Mouse (Mus musculus) liver, embryonic 13.5 days (tissue): ENCODE data around the gene Add1. TPM values are rescaled to one million over a fixed set of nuclear protein-coding genes. Genes with fewer than 3 reads are reported as not detected.

Experiments
- ATAC-seq: fragments of 200-750 bp; cut with Nextera tagmentation; 2 replicates; pipeline ENCODE4 v1.8.0; 2017; ENCODE audit warnings: low read depth, mild to moderate bottlenecking, moderate number of reproducible peaks, moderate library complexity
- DNase-seq: peaks from one replicate; pipeline ENCODE4 v3.0.0; 2022
- H3K27ac ChIP-seq: fragments of 300-500 bp; sonication (generic); 2 replicates; pipeline ENCODE4 v1.5.1; 2015; ENCODE audit warnings: moderate library complexity, mild to moderate bottlenecking, inconsistent platforms
- H3K27me3 ChIP-seq: fragments of 300-500 bp; sonication (generic); 2 replicates; pipeline ENCODE4 v1.6.1; 2015; ENCODE audit warnings: mild to moderate bottlenecking, inconsistent platforms
- H3K36me3 ChIP-seq: fragments of 300-500 bp; sonication (generic); 2 replicates; pipeline ENCODE4 v1.6.1; 2015; ENCODE audit warnings: mild to moderate bottlenecking, inconsistent platforms
- H3K4me1 ChIP-seq: fragments of 300-500 bp; sonication (generic); replicated peaks from 2 replicates; pipeline ENCODE4 v1.6.1; 2015; ENCODE audit warnings: inconsistent platforms
- H3K4me2 ChIP-seq: fragments of 300-500 bp; sonication (generic); 2 replicates; pipeline ENCODE4 v1.6.1; 2015; ENCODE audit warnings: inconsistent platforms, mild to moderate bottlenecking, moderate library complexity
- H3K4me3 ChIP-seq: fragments of 300-500 bp; sonication (generic); replicated peaks from 2 replicates; pipeline ENCODE4 v1.5.1; 2015; ENCODE audit warnings: mild to moderate bottlenecking, inconsistent platforms
- H3K9ac ChIP-seq: fragments of 300-500 bp; sonication (generic); 2 replicates; pipeline ENCODE4 v1.6.1; 2015; ENCODE audit warnings: mild to moderate bottlenecking, inconsistent platforms
- H3K9me3 ChIP-seq: fragments of 300-500 bp; sonication (generic); replicated peaks from 2 replicates; pipeline ENCODE4 v1.6.1; 2016; ENCODE audit warnings: inconsistent platforms
- WGBS: fragments of 180-500 bp; shearing (Covaris S2); methylation state at CpG from one replicate; pipeline ENCODE4 v1.1.7; 2015; ENCODE audit not compliant: insufficient replicate concordance; 5-methylcytosine and 5-hydroxymethylcytosine counted together
- polyA plus RNA-seq: library from polyadenylated mRNA; unstranded; fragments of >200 nt; fragmentation: Nextera tagmentation; extraction: Ambion mirVana; gene quantifications from 2 replicates; pipeline ENCODE4 v1.2.1, GENCODE M21; 2015

Gene Add1
- polyA plus RNA-seq, 1 experiment from 2014 or later, result 124 TPM

DNA sequence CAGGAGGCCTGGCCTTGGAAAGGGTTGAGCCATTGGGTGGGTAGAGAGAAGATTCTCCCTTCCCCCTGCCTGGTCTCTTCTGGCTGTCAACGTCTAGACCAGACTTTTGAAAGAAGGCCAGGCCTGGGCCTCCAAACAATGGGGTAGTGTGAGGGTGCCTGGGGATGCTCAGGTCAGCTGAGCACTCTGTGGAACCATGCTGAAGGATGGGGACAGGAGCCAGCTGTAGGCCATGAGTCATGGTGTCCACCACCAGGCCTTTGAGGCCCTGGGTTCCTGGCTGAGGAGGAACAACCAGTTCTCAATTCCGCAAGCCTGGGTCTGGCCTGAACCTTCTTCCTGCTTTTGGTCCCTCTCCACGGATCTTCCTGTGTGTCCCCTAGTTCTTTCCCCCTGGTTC is 39.6 kb upstream of the Add1 start:
- Histone ChIP-seq H3K4me1 (peaks cover 54% of the 10 kb centered on the region), H3K9ac (no peak overlapping the region), H3K4me3 (no peak overlapping the region), H3K27ac (peak overlapping the region; percentile 47; the same call in 1 of the 2 replicates), H3K4me2 (no peak overlapping the region), H3K36me3 (no peaks in the 10 kb centered on the region), H3K27me3 (no peaks in the 10 kb centered on the region), H3K9me3 (no peaks in the 10 kb centered on the region)
- 52% methylated on average over 3 of the region's 3 CpGs for WGBS
- ATAC-seq (no peak), DNase-seq (no peak)

DNA sequence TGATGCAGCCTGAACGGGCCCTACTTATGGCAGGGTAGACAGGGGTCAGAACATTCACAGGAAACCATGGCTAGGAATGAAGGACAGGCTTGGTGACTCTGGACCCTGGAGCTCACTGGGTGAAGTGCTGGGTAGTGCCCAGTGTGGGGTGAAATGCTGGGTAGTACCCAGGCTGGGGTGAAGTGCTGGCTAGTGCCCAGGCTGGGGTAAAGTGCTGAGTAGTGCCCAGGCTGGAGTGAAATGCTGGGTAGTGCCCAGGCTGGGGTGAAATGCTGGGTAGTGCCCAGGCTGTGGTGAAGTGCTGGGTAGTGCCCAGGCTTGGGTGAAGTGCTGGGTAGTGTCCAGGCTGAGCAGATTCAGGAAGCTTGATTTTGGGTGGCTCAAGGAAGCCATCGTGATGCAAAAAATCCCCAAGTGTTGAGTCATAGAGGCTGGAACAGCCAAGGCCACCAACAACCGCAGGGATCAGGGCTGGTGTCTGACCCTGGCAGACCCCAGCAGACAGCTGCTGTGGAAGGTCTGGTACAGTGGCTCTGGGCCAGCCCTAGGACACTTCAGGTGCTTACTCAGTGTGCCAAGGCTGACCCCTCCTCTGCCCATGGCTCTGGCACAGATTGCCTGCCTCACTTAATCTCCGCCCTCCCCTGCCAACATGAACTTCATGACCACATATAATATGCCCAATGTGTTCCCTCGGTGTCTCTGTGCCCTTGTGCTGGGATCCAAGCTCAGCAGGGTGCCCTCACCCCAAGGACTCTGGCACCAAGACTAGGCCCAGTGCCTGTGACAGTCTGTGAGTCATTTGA is 38.5 kb upstream of the Add1 start:
- no peak overlapping the region for H3K9ac ChIP-seq
- H3K27me3 ChIP-seq, result no peaks in the 10 kb centered on the region
- whole genome bisulfite sequencing, result 66% methylated on average over 5 of the region's 5 CpGs
- ATAC-seq, result no peak
- no peaks in the 10 kb centered on the region for H3K9me3 ChIP-seq
- H3K27ac ChIP-seq, result no peak overlapping the region
- peaks cover 54% of the 10 kb centered on the region for H3K4me1 ChIP-seq
- no peak overlapping the region for H3K4me3 ChIP-seq
- H3K4me2 ChIP-seq, result no peak overlapping the region
- no peak for DNase-seq
- no peaks in the 10 kb centered on the region for H3K36me3 ChIP-seq

DNA sequence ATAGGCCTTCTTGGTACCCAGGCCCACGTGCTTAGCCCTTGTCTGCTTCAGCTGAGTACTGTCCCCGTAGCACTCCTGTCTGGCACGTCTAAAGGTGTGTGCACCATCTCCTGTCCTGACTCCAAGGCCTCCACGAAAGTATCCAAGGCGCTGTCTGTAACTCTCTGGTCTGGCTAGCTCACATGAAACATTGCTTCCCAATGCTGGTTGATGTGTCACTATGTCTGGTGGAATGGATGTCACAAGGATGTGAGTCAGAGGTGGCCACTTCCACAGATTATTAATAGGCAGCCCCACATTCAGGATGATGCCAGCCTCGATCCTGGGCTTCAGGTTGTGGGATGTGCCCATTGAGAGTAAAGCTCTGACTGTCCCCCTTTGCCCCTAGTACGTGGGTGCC is 37.6 kb upstream of the Add1 start:
- Histone ChIP-seq H3K9me3 (no peaks in the 10 kb centered on the region), H3K36me3 (no peaks in the 10 kb centered on the region), H3K27ac (no peak overlapping the region), H3K9ac (no peak overlapping the region), H3K4me3 (no peak overlapping the region), H3K4me2 (no peak overlapping the region), H3K4me1 (peaks cover 45% of the 10 kb centered on the region), H3K27me3 (no peaks in the 10 kb centered on the region)
- no peak for DNase-seq
- 69% methylated on average over 7 of the region's 7 CpGs for WGBS
- no peak for ATAC-seq

DNA sequence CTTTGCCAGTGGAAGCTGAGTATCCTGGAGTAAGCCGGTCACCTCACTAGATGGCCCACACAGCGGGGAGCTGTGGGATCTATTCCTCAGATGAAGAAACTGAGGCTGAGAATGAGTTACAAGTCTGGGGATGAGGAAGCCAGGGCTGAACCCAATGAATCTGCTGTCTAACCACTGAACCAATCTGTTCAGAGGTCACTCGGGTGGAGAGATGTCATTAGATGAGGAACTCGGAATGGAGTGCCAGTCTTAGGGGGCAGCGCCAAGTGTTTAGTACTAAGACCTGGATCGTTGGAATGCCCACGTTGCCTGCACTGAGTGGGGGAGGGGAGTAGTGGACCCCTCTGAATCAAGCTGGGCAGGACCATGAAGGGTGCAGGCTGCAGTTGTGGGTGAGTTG is 35.4 kb upstream of the Add1 start:
- H3K36me3 ChIP-seq, result no peaks in the 10 kb centered on the region
- no peaks in the 10 kb centered on the region for H3K27me3 ChIP-seq
- DNase-seq (no peak), ATAC-seq (no peak)
- WGBS, result 47% methylated on average over 7 of the region's 7 CpGs
- H3K9me3 ChIP-seq, result no peaks in the 10 kb centered on the region
- H3K27ac ChIP-seq, result 0 out of 2 replicates have a peak overlapping the region, but pooled peaks have one; percentile 6
- no peak overlapping the region for H3K4me3 ChIP-seq
- peaks cover 27% of the 10 kb centered on the region for H3K4me1 ChIP-seq
- H3K9ac ChIP-seq, result no peak overlapping the region
- H3K4me2 ChIP-seq, result no peak overlapping the region

DNA sequence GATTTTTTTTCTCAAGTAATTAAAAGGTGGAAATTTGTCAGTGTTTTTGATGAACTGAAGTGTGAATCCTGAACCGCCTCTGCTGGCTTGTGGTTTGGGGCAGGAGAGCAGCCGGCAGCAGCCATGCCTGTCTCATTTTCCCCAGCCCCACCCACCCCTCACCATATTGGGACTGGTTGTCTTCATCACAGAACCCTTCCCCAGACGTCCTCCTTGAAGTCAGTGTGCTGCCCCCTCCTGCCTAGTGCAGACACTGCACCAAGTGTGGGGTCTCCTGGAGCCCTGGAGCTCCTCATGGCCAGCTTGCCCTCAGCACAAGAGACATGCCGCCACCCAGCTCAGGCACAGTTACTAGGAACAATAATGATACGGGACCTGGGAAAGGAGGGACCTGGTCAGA is 34.9 kb upstream of the Add1 start:
- Histone ChIP-seq H3K9ac (no peak overlapping the region), H3K4me3 (no peak overlapping the region), H3K4me1 (peaks cover 26% of the 10 kb centered on the region), H3K9me3 (no peaks in the 10 kb centered on the region), H3K36me3 (no peaks in the 10 kb centered on the region), H3K27ac (no peak overlapping the region), H3K27me3 (no peaks in the 10 kb centered on the region), H3K4me2 (no peak overlapping the region)
- WGBS, result 21% methylated on average over 5 of the region's 5 CpGs
- ATAC-seq (no peak), DNase-seq (peak; percentile 26)

DNA sequence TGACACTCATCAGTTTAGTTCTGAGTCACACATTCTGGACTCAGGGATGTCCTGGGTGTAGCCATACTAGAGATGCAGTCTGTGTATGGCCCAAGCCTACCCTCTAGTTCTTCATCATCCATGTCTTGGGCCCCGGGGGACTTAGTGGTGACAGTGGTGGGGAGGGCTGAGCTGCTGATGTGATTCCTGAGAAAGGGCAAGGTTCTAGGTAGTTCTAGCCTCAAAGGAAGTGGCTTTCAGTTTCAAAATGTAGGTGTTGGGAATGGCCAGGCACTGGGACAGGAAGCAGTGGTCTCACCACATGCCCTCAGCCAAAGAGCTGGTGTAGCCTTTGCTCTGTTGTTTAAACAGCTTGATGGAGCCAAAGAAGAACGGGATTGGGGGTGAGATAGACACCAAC is 34.3 kb upstream of the Add1 start:
- Histone ChIP-seq H3K27me3 (no peaks in the 10 kb centered on the region), H3K4me3 (no peak overlapping the region), H3K36me3 (no peaks in the 10 kb centered on the region), H3K9ac (no peak overlapping the region), H3K4me2 (no peak overlapping the region), H3K4me1 (peaks cover 23% of the 10 kb centered on the region), H3K27ac (no peak overlapping the region), H3K9me3 (no peaks in the 10 kb centered on the region)
- ATAC-seq (no peak), DNase-seq (no peak)
- WGBS, result 57% methylated on average over 2 of the region's 2 CpGs

DNA sequence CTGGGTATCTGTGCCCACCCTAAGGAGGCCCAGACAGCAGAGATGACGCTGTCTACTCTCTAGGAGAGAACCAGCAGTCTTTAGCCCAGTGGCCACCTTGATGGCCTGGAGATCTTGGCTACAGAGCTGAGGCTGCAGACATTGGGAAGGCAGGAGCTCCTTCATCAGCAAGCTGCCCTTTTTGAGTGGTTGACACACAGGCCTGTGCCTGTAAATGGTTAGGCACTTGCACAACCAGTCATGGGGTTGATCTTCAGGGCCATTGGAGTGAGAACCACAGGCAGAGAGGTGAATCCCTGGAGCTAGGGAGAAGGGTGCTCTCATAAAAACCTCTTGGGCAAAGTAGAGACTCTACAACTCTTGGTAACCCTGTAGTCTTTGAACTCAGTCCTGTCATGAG is 31.3 kb upstream of the Add1 start:
- no peaks in the 10 kb centered on the region for H3K9me3 ChIP-seq
- no peak overlapping the region for H3K27ac ChIP-seq
- ATAC-seq, result no peak
- no peak overlapping the region for H3K9ac ChIP-seq
- H3K4me1 ChIP-seq, result peaks cover 20% of the 10 kb centered on the region; the same call in 1 of the 2 replicates
- H3K27me3 ChIP-seq, result no peaks in the 10 kb centered on the region
- DNase-seq, result no peak
- H3K4me2 ChIP-seq, result no peak overlapping the region
- WGBS, result 54% methylated on average over 1 of the region's 1 CpGs
- no peaks in the 10 kb centered on the region for H3K36me3 ChIP-seq
- no peak overlapping the region for H3K4me3 ChIP-seq

DNA sequence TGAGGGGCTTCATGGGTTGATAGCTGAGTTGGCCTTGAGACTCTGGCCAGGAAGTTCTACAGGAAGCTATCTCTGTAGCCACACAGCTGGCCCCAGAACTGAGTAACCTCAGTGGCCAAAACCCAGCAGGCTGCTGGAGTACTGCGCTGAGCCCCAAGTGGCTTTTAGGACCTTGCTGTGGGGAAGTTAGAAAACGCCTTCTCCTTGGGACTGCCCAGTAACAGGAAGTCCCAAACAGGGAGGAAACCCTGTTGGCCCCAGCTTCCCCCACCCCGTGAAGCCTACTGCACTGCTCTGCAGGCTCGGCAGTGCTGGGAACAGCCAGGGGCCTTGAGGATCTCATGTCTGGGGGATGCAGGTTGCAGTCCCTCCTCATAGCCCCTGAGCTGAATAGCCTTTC is 30.4 kb upstream of the Add1 start:
- peaks cover 16% of the 10 kb centered on the region; the same call in 1 of the 2 replicates for H3K4me1 ChIP-seq
- 11% methylated on average over 4 of the region's 4 CpGs for WGBS
- peak overlapping the region; percentile 31; the same call in 1 of the 2 replicates for H3K4me2 ChIP-seq
- peak overlapping the region; percentile 37 for H3K4me3 ChIP-seq
- ATAC-seq, result peak; percentile 32; the same call in 1 of the 2 replicates
- DNase-seq, result no peak
- no peaks in the 10 kb centered on the region for H3K36me3 ChIP-seq
- no peaks in the 10 kb centered on the region for H3K27me3 ChIP-seq
- H3K27ac ChIP-seq, result peak overlapping the region; percentile 18; the same call in 1 of the 2 replicates
- no peaks in the 10 kb centered on the region for H3K9me3 ChIP-seq
- peak overlapping the region; percentile 12; the same call in 1 of the 2 replicates for H3K9ac ChIP-seq

DNA sequence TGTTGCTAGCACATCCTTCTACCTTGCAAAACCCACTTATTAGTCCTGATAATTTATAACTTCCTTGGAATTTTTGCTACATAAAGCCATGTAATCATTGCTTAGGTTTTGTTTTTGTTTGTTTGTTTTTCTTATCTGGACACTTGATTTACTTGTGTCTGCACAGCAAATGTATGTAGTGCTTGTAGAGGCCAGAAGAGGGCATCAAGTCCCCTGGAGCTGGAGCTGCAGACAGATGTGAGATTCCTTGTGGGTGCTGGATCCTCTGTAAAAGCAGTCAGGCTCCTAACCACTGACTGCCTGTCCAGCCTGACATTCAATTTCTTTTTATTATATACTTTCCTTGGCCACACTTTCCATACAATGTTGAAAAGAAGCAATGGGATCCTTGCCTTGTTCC is 26.1 kb upstream of the Add1 start:
- no peaks in the 10 kb centered on the region for H3K27me3 ChIP-seq
- H3K4me3 ChIP-seq, result no peak overlapping the region
- DNase-seq, result peak; percentile 49
- H3K9me3 ChIP-seq, result no peaks in the 10 kb centered on the region
- ATAC-seq, result no peak
- no peak overlapping the region for H3K27ac ChIP-seq
- H3K9ac ChIP-seq, result no peak overlapping the region
- H3K4me1 ChIP-seq, result peaks cover 33% of the 10 kb centered on the region
- H3K4me2 ChIP-seq, result no peak overlapping the region
- peaks cover 13% of the 10 kb centered on the region for H3K36me3 ChIP-seq

DNA sequence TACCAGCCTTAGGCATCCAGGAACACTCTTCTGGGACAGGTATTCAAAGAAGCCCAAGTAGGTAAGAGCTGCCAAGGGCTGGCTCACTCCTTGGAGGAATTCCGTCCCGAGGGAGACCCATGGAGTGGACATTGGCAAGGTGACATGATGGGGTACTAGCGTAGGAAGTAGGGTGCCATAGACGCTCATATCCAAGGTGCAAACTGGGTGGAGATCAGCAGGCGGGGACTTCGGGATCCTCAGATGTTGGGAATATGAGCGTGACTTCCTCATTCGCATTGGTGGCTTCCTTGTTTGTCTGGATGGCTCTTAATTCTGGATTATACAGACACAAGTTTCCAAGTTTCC is 24.4 kb upstream of the Add1 start:
- Histone ChIP-seq H3K4me2 (peak overlapping the region; percentile 97), H3K36me3 (peaks cover 23% of the 10 kb centered on the region), H3K9ac (peak overlapping the region; percentile 94), H3K27ac (0 out of 2 replicates have a peak overlapping the region, but pooled peaks have one; percentile 69), H3K4me3 (peak overlapping the region; percentile 85), H3K4me1 (peaks cover 28% of the 10 kb centered on the region), H3K27me3 (no peaks in the 10 kb centered on the region), H3K9me3 (no peaks in the 10 kb centered on the region)
- WGBS, result 31% methylated on average over 8 of the region's 8 CpGs
- ATAC-seq (no peak), DNase-seq (no peak)

DNA sequence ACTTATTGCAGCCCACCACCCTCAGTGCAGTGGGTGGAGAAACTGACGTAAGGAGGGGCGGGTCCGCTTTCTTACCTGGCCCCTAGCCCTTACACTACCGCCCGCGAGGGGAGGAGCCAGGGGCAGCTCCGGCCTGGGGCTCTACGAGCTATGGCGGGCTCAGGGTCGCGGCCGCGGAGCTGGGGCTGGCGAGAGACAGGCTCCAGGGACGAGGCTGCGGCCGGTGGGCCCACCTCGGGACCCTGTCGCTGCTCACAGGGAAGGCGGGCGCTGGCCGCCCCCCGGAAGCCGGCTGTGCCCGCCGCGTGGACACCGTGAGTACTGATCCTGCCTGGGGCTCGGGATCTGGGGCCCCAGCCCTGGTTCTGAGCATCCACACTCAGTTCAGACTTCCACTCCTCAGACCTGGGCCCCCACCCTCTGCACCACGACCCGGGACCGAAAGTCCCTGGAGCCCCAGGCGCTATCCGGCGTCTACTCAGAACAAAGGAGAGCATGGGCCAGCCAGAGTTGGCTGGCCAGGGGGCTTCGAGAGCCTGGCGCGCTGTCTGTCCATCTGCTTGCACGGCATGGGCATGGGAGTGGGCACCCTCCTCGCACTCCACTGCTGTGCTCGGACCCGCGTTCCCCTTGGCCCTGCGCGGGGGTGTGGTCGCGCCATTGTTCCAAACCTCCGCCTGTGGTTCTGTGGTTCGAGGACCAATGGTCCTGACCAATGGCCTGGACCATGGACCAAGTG is 23.8 kb upstream of the Add1 start:
- H3K4me3 ChIP-seq, result peak overlapping the region; percentile 85
- peaks cover 28% of the 10 kb centered on the region for H3K4me1 ChIP-seq
- peak overlapping the region; percentile 69 for H3K27ac ChIP-seq
- DNase-seq (peak; percentile 47), ATAC-seq (peak; percentile 82)
- peak overlapping the region; percentile 97 for H3K4me2 ChIP-seq
- peak overlapping the region; percentile 94 for H3K9ac ChIP-seq
- 4% methylated on average over 48 of the region's 49 CpGs for WGBS
- no peaks in the 10 kb centered on the region for H3K9me3 ChIP-seq
- H3K27me3 ChIP-seq, result no peaks in the 10 kb centered on the region
- peaks cover 27% of the 10 kb centered on the region for H3K36me3 ChIP-seq
